Mouse (Mus musculus): Measurements from ENCODE around the gene Gtf2ird1. TPM values are rescaled to one million over a fixed set of nuclear protein-coding genes. Genes with fewer than 3 reads are reported as not detected.
"Not testable (repeated sequence)": the region's sequence is repeated elsewhere in the genome, so short reads cannot be mapped to it uniquely, and the experiment has no call there.

Gene Gtf2ird1
- polyA plus RNA-seq, 1 experiment from 2014 or later: 122 TPM

DNA sequence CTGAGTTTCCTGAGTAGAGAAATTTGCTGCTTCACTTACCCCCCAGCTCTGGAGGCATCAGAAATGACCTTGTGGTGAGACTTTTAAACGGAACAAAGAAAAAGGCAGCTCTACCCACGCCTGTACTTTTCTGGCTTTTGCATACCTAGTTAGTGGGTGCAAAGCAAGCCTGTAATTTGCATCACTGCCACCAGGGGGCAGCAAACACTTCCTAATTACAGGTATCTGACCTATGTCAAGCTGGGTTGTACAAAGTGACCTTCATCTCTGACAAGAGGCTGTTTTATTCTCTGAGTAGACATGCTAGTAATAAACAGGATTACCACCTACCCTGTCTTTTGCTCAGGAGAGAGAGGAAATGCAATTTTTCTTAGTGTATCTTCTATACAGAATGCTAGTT, 71.4 kb downstream of the Gtf2ird1 start:
- Histone ChIP-seq H3K27me3 (replicated peaks; ENCODE audit: low read depth, poor library complexity, severe bottlenecking) (no peaks in the 10 kb centered on the region), H3K9me3 (peaks cover 5% of the 10 kb centered on the region; the same call in 1 of the 2 replicates), H3K36me3 (replicated peaks) (no peaks in the 10 kb centered on the region), H3K4me3 (no peak overlapping the region), H3K27ac (replicated peaks) (no peak overlapping the region), H3K4me1 (no peaks in the 10 kb centered on the region)
- peak; percentile 80 for DNase-seq (ENCODE audit: low spot score)
- WGBS: 70% methylated on average over 2 of the region's 2 CpGs

DNA sequence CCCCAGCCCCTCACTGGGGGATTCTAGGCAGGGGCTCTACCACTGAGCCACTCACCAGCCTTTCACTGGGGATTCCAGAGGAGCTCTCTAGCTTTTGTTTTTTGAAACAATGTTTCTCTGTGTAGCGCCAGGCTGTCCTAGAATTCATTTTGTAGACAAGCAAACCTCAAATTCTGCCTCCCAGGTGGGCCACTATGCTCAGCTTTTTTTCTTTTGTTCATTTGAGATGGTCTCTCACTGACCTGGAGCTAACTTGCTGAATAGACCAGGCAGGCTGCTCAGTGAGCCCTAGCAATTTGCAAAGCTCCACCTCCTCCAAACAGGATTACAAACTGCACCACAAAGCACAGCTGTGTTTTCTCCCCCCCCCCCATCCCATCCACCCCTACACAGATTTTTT, 81.3 kb downstream of the Gtf2ird1 start:
- Histone ChIP-seq H3K4me1 (peaks cover 8% of the 10 kb centered on the region), H3K36me3 (replicated peaks) (peaks cover 22% of the 10 kb centered on the region)
- WGBS: 80% methylated on average over 1 of the region's 1 CpGs

DNA sequence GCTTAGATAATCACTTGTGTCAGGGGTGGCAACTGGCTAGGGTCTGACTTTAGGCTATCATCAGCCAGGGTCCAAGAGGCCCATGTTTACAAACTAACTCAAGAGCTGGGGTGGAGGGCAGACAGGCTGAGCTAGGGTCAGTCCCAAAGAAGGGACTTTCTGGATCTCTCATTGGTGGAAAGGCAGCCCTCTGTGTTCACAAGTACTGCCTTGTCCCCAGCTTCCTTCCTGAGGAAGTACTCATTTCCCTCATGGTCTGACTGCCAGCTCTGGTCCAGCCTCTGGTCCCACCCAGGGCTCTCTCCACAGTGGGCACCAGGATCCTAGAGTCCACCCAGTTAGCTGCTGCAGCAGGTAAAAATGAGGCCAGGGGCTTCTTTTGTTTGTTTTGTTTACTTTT, 82.0 kb downstream of the Gtf2ird1 start:
- H3K27me3 ChIP-seq (replicated peaks; ENCODE audit: low read depth, poor library complexity, severe bottlenecking): no peaks in the 10 kb centered on the region
- H3K36me3 ChIP-seq (replicated peaks): peaks cover 29% of the 10 kb centered on the region
- no peak overlapping the region for H3K4me3 ChIP-seq
- H3K27ac ChIP-seq (replicated peaks): peak overlapping the region; percentile 31
- H3K4me1 ChIP-seq: peaks cover 8% of the 10 kb centered on the region
- no peaks in the 10 kb centered on the region for H3K9me3 ChIP-seq
- no peak for DNase-seq (ENCODE audit: low spot score)

More for the DNA sequence above, 81.3 kb downstream of the Gtf2ird1 start:
- Histone ChIP-seq H3K27ac (replicated peaks) (no peak overlapping the region; the same call in 1 of the 2 replicates), H3K27me3 (replicated peaks; ENCODE audit: low read depth, poor library complexity, severe bottlenecking) (no peaks in the 10 kb centered on the region), H3K4me3 (no peak overlapping the region), H3K9me3 (no peaks in the 10 kb centered on the region)
- no peak for DNase-seq (ENCODE audit: low spot score)

DNA sequence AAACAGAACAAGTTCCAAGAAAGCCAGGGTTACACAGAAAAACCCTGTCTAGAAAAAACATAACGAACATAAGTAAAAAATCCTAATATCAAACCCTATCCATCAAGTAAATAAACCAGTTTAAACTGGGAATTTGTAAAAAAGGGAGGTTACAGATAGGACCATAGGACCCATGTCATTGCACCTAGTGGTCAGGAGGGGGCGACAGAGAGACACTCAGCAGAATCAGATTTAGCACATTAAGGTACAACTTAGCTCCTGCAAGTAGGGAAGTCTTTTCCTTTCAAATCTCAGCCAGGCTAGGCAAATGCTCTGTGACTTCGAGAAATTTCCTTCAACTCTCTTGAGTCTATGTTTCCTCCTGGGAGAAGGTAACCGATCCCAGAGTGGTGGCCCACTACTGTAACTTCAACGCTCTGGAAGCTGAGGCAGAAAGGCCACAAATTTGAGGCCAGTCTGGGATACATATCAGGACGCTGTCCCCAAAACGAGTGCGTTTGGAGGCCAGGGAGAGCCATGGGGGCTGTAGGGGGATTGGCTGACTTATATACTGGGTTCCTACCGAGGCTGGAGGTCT, 82.5 kb downstream of the Gtf2ird1 start:
- WGBS: 74% methylated on average over 9 of the region's 9 CpGs
- Histone ChIP-seq H3K4me1 (peaks cover 8% of the 10 kb centered on the region), H3K27ac (replicated peaks) (peak overlapping the region; percentile 31), H3K27me3 (replicated peaks; ENCODE audit: low read depth, poor library complexity, severe bottlenecking) (no peaks in the 10 kb centered on the region), H3K9me3 (no peaks in the 10 kb centered on the region), H3K36me3 (replicated peaks) (peaks cover 34% of the 10 kb centered on the region), H3K4me3 (no peak overlapping the region)
- DNase-seq (ENCODE audit: low spot score): peak; percentile 52

DNA sequence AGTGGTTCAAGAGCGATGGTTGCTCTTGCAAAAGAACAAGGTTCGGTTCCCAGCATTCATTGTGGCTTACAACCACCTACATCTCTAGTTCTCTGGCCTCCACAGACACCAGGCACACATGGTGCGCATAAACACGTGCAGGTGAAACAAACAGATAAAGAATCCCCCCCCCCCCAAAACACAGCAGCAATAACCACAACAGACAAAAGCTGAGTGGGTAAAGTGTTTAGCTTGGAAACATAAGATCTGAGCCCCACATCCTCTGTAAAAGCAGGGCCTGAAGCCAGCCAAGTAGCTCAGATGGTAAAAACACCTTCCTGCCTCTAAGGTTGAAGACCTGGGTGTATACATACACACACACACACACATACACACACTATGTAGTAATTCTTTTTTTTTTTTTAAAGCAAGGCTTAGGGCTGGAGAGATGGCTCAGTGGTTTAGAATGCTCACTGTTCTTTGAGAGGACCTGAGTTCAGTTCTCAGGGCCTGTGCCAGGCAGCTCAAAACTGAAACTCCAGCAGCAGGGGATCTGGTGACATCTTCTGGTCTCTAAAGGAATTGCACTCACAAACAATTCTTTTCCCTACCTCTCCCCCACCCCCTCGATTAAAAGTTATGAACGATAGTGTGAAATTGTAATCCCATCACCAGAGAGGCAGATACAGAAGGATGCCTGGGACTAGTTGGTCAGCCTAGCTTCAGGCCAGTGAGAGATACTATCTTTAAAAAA, 83.4 kb downstream of the Gtf2ird1 start:
- Histone ChIP-seq H3K36me3 (replicated peaks) (peaks cover 43% of the 10 kb centered on the region), H3K27ac (replicated peaks) (no peak overlapping the region), H3K4me3 (no peak overlapping the region)

DNA sequence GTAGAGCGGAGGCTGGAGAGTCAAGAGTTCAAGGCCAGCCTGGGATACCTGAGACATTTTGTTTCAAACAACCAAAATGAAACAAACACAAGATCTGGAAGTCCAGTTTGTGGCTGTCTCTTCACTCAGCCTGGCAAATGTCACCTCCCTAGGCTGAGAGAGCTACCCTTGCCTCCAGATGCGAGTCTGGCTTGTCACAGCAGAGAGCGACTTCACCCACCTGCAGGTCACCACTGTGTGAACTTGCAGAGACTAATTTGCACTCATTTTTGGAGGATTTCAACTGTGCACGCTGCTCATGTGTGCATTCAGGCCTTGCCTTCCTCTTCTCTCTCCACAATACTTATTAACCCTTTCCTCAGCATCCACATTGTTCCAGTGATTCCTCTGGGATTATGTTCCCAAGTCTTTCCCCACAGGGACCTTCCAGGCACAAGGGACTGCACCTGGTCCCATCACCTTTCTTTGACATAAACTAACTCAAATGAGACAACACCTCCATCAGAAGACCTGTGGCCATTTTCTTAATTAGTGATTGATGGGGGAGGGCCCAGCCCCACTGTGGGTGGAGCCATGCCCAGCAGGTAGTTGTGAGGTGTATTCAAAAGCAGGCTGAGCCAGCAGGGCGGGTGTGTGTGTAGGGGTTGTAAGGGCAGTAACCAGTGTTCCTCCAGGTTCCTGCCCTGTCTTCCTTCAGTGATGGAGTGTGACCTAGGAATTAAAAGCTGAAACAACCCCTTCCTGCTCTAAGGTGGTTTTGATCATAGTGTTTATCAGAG, 84.8 kb downstream of the Gtf2ird1 start:
- H3K36me3 ChIP-seq (replicated peaks): peaks cover 57% of the 10 kb centered on the region
- no peaks in the 10 kb centered on the region for H3K27me3 ChIP-seq (replicated peaks; ENCODE audit: low read depth, poor library complexity, severe bottlenecking)
- no peak overlapping the region for H3K4me3 ChIP-seq
- H3K4me1 ChIP-seq: peaks cover 7% of the 10 kb centered on the region
- no peaks in the 10 kb centered on the region for H3K9me3 ChIP-seq
- H3K27ac ChIP-seq (replicated peaks): no peak overlapping the region
- no peak for DNase-seq (ENCODE audit: low spot score)
- WGBS: 85% methylated on average over 5 of the region's 5 CpGs

More for the DNA sequence above, 83.4 kb downstream of the Gtf2ird1 start:
- DNase-seq (ENCODE audit: low spot score): no peak
- Histone ChIP-seq H3K4me1 (peaks cover 9% of the 10 kb centered on the region), H3K9me3 (no peaks in the 10 kb centered on the region), H3K27me3 (replicated peaks; ENCODE audit: low read depth, poor library complexity, severe bottlenecking) (no peaks in the 10 kb centered on the region)
- WGBS: 95% methylated on average over 6 of the region's 6 CpGs

DNA sequence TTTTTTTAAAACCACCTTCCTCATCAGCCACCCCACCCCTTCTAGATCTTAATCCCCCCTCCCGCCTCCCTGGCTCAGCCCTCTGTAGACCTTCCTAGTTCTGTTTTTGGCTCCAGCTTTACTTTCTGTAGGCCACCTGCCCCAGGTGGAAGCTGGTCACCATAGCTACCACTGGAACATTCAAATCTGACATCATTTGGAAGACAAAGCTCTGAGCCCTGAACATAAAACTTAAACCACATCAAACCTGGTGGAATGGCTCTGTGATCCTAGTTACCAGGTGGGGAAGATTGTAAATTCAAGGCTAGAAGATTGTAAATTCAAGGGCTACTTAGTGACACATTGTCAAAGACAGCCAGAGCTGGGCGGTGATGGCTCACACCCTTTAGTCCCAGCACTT, 85.7 kb downstream of the Gtf2ird1 start:
- no peaks in the 10 kb centered on the region for H3K27me3 ChIP-seq (replicated peaks; ENCODE audit: low read depth, poor library complexity, severe bottlenecking)
- H3K27ac ChIP-seq (replicated peaks): no peak overlapping the region
- WGBS: 93% methylated on average over 2 of the region's 2 CpGs
- peaks cover 6% of the 10 kb centered on the region for H3K4me1 ChIP-seq
- DNase-seq (ENCODE audit: low spot score): no peak
- peaks cover 66% of the 10 kb centered on the region for H3K36me3 ChIP-seq (replicated peaks)
- no peak overlapping the region for H3K4me3 ChIP-seq
- H3K9me3 ChIP-seq: no peaks in the 10 kb centered on the region

DNA sequence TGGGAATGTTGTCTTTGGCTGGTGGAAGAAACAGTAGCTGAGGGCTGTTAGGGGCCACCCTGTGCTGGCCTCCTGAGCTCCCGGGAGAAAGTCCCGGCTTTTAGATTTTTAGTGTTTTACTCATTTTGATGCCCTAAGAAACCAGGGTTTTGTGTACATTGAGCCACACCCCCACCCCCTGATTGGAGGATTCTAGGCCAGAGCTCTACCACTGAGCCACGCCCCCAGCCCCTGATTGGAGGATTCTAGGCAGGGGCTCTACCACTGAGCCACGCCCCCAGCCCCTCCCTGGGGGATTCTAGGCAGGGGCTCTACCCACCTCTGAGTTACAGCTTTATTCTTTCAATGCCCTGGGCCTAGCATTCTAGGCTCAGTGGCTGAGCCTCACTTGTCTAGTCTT, 97.4 kb downstream of the Gtf2ird1 start:
- no peaks in the 10 kb centered on the region for H3K4me1 ChIP-seq
- DNase-seq (ENCODE audit: low spot score): no peak
- WGBS: 91% methylated on average over 4 of the region's 4 CpGs
- H3K27ac ChIP-seq (replicated peaks): no peak overlapping the region
- H3K4me3 ChIP-seq: no peak overlapping the region
- H3K27me3 ChIP-seq (replicated peaks; ENCODE audit: low read depth, poor library complexity, severe bottlenecking): no peaks in the 10 kb centered on the region
- H3K9me3 ChIP-seq: no peaks in the 10 kb centered on the region
- peaks cover 80% of the 10 kb centered on the region for H3K36me3 ChIP-seq (replicated peaks)

DNA sequence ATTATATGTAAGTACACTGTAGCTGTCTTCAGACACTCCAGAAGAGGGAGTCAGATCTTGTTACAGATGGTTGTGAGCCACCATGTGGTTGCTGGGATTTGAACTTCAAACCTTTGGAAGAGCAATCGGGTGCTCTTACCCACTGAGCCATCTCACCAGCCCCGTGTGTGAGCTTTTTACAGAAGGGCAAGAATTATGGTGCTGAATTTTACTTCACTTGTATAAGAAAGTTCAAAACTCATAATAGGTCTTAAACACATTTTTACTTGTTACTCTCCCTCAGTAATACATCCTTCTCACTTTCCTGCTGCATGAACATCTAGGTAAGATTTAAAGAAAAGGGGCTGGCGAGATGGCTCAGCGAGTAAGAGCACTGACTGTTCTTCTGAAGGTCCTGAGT, 101.1 kb downstream of the Gtf2ird1 start:
- peaks cover 46% of the 10 kb centered on the region for H3K36me3 ChIP-seq (replicated peaks)
- H3K9me3 ChIP-seq; H3K4me3 ChIP-seq; DNase-seq (ENCODE audit: low spot score); H3K27ac ChIP-seq (replicated peaks); H3K27me3 ChIP-seq (replicated peaks; ENCODE audit: low read depth, poor library complexity, severe bottlenecking); H3K4me1 ChIP-seq: not testable (repeated sequence)
- 93% methylated on average over 4 of the region's 4 CpGs for WGBS

DNA sequence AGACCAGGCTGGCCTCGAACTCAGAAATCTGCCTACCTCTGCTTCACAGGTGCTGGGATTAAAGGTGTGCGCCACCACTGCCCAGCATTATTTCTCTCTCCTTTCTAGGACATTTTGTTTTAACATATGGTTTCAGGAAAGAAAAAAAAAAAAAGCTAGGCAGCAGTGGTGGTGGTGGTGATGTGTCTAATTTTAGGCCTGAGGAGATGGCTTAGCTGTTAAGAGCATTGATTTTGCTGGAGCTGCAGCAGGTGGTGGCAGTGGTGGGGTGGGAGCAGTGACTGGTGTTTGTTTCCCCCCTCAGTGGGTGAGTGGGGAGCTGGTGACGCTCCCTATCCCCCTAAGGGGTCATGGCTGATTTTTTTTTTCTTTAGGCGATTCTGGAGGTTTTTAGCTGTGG, 103.4 kb downstream of the Gtf2ird1 start:
- no peak for DNase-seq (ENCODE audit: low spot score)
- 76% methylated on average over 4 of the region's 4 CpGs for WGBS
- Histone ChIP-seq H3K27me3 (replicated peaks; ENCODE audit: low read depth, poor library complexity, severe bottlenecking) (no peaks in the 10 kb centered on the region), H3K9me3 (no peaks in the 10 kb centered on the region), H3K4me3 (no peak overlapping the region), H3K27ac (replicated peaks) (no peak overlapping the region), H3K36me3 (replicated peaks) (peaks cover 23% of the 10 kb centered on the region), H3K4me1 (peaks cover 17% of the 10 kb centered on the region)

DNA sequence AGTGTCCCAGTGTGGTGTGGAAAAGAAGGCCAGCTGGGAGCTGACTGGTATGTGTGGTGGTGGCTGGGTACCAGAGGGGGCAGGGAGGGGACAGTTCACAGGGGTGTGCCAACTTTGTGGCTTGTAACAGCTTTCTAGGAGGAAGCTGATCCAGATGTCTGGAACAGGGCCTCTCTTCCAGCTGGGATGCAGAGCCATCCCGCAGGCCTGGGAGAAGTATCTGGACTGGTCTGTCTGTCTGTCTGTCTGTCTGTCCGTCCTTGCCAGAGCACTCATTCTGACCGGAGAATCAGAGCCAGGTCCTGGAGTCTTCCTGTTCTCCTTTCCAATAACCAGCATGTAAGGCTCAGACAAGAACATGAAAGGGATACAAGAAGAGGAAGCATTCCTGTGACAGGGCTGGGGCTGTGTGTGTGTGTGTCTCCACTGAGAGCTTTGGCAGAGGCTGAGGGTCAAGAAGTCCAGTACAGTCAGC, 104.0 kb downstream of the Gtf2ird1 start:
- Histone ChIP-seq H3K36me3 (replicated peaks) (peaks cover 18% of the 10 kb centered on the region), H3K4me1 (peaks cover 17% of the 10 kb centered on the region), H3K9me3 (no peaks in the 10 kb centered on the region), H3K4me3 (no peak overlapping the region), H3K27ac (replicated peaks) (no peak overlapping the region), H3K27me3 (replicated peaks; ENCODE audit: low read depth, poor library complexity, severe bottlenecking) (no peaks in the 10 kb centered on the region)
- 88% methylated on average over 3 of the region's 3 CpGs for WGBS
- DNase-seq (ENCODE audit: low spot score): no peak

DNA sequence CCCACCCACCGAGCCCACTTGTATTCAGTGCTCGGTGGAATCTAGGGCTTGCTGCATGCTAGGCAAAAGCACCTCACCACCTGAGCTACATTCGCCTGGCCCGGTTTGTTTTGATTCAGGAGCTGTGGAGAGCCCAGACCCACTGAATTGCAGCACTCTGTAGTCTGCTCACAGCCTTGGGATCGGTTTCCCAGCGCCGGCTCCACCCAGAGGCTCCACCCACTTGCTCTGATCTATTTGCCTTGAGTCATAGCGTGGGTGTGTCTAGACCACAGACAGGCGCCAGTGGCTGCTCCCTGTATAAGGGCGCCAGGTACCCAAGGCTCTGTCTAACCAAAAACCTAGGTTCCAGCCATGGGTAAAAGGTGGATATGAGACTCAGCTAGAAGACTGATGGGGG, 105.9 kb downstream of the Gtf2ird1 start:
- DNase-seq (ENCODE audit: low spot score): peak; percentile 65
- H3K4me3 ChIP-seq: peak overlapping the region; percentile 37
- 16% methylated on average over 10 of the region's 10 CpGs for WGBS
- peak overlapping the region; percentile 30; the same call in 1 of the 2 replicates for H3K27ac ChIP-seq (replicated peaks)
- no peaks in the 10 kb centered on the region for H3K27me3 ChIP-seq (replicated peaks; ENCODE audit: low read depth, poor library complexity, severe bottlenecking)
- H3K4me1 ChIP-seq: peaks cover 17% of the 10 kb centered on the region
- H3K9me3 ChIP-seq: no peaks in the 10 kb centered on the region
- H3K36me3 ChIP-seq (replicated peaks): 0 out of 2 replicates have a peak, but pooled peaks cover under 1% of the 10 kb centered on the region
